Mouse (Mus musculus) monocyte, adult 5-6 weeks (primary cell): ENCODE measurements at regions not wholly inside any gene's neighbourhood (a gene's known extent, or its start where the extent isn't known, plus 50 kb on each side); places are given as distances from the start of the nearest gene placed in this dataset.

Experiments used
- ATAC-seq: fragments of 153-309, 156-312 bp; replicated peaks from 2 replicates; pipeline ENCODE4 v1.8.0; 2017; ENCODE audit warnings: mild to moderate bottlenecking; ENCODE audit not compliant: low TSS enrichment, insufficient number of reproducible peaks, severe bottlenecking, poor library complexity, low FRiP score

DNA sequence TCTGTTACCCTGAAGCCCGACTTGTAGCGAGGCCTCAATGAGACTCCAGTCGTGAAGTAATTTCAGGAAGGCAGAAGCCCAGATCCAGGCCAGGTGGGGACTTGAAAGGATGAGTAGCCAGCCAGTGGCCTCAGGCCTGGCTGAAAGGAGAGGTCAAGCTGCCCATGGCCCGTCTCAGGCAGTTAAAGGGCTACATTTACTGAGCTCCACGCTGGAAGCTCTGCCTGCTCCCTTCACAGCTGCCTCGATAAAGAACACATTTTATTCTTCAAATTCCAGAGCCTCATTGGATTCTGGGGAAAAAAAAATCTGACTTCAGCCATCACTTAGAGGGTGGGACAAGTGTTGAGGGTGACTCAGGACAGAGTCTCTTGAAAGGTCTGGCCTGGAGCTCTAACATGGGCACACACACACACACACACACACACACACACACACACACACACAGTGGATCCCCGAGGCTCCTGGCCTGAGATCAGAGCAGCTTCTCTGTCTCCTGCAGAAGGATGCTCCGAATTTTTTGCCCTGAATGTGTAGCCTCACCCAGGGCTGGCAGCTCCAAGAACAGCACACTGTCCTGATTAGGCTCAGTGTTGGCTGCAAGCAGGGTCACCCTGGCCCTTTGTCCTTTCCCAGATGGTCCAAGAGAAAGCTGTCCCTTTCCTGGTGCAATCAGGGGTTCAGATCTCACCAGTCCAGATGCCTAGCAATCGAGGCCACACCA is 53.0 kb downstream of the Gadd45g start:
- ATAC-seq = no peak

DNA sequence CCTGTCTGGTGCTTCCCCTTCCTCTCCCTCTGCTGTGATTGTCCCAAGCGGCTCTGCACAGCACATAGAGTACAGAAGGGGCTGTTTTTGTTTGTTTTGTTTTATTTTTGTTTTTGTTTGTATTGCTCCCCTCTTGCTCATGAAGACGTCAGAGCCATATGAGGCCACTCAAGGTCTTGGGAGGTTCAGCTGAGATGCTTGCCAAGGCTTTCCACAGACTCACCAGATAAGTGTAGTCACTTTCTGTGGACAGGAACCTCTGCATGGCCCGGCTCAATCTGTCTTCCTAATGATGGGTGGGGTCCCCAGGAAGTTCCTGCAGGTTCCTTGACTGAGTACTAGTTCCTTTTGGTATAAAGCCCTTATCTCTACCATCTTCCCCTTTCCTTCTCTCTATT is 53.6 kb downstream of the Gadd45g start:
- no peak for ATAC-seq

DNA sequence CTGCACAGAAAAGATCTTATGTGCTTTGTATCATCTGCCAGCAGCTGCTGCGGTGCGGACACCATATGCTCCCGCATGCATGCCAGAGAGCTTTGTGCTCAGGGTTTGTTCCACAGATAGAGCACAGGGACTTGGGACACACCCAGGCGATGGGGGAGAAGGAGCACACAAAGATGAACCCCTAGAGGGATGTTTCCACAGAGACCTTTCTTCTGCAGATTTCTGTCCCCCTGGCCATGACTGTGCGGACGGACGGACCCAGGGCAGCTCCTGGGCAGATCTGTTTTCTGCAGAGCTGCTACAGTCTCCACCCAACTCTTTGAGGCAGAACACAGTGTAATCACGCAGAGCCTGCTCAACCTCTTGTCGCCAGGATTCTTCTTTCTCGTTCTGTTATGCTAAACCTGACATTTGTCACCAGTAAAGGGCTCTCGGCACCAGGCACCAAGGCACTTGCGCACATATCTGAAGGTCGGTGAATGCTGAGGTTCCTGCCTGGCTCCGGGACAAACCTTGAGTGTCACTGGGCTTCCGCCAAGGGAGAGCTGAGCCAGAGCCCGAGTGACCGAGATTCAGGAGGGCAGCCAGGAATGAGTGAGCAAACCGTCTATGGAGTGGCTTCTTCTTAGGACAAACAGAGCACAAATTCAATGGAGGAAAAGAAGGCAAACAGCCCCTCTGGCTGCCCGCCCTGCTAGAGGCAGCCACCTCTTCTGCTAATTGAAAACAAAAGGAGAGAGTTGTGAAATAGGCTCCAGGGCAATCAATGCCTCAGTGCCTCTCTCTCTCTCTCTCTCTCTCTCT is 56.2 kb downstream of the Gadd45g start:
- no peak for ATAC-seq

DNA sequence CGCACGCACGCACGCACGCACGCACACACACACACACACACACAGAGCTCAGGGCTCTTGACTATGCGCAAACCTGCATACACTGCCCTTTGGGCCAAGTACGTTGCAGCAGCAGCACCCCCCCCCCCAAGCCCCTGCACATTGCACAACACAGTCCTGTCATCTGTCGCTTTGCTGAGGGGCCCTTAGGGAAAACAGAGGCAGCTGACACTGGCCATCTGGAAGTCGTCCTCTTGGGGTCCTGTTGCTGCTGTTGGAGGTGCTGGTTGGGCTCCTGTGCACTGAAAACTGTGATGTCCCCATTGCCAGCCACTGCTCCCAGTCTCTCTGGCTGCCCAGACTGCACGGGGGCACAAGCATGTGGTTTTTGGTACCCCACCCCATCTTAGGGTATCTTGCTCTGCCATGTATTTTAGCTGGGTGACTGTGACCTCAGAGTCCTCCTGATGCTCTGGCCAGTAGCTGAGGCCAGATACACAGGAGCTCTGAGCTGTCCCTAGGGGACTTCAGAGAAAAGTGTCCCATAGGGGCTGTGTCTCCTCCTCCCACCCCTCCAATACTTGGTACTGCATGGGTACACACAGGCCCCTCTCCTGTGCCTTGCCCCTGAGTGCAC is 57.0 kb downstream of the Gadd45g start:
- ATAC-seq = no peak

DNA sequence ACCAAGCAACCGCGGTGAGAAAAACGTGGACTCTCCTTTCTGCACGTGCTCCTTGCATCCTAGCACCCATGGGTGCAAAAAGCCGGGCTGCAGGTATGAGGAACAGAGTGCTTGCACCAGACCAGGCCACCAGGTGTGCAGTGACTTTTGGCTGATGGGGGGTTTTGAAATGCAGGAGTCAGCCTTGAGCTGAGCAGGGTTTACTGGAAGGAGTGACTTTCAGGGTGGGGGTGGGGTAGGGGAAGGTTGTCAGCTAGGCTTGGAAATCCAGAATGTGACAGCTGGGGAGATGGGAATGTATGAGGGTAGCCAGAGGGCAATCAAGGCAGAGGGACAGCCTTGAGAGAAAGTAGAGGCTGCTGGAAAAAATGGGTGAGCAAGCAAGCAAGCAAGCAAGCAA is 58.8 kb downstream of the Gadd45g start:
- no peak for ATAC-seq

DNA sequence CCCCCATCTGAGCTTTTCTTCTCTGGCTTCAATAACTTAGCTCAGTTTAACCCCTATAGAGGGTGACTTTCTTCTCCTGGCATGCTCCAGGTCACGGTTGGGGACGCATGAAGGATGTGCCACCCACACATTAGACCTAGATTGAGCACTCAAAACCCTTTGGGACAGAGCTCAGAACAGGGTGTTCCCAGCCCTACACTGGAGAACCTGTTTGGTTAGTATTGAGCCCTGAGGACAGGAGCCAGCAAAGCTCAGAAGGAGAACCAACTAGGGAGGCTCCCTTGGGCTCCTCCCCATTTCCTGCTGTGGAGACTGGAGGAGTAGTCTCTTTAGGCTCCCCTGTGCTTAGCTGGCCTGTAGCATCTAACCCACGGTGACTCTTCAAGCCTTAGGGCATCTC is 59.6 kb downstream of the Gadd45g start:
- ATAC-seq = no peak

DNA sequence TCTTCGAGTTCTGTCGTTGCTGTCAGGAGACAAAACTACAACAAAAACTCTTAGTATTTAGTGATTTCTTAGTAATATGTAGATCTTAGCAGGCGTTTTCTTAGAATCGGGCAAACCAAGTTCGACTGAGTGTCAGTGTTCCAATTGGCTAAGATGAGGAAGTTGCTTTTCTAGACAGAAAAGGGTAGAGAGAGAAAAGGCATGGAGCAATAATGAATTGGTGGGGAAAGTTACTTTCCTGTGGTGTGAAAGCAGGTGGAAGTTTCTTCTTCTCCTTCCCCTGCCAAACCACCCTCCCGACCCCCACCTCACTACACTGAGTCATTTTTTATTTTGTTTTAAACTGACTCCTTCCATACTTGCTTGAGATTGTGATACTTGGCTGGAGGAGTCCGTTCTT is 62.0 kb downstream of the Gadd45g start:
- no peak for ATAC-seq

DNA sequence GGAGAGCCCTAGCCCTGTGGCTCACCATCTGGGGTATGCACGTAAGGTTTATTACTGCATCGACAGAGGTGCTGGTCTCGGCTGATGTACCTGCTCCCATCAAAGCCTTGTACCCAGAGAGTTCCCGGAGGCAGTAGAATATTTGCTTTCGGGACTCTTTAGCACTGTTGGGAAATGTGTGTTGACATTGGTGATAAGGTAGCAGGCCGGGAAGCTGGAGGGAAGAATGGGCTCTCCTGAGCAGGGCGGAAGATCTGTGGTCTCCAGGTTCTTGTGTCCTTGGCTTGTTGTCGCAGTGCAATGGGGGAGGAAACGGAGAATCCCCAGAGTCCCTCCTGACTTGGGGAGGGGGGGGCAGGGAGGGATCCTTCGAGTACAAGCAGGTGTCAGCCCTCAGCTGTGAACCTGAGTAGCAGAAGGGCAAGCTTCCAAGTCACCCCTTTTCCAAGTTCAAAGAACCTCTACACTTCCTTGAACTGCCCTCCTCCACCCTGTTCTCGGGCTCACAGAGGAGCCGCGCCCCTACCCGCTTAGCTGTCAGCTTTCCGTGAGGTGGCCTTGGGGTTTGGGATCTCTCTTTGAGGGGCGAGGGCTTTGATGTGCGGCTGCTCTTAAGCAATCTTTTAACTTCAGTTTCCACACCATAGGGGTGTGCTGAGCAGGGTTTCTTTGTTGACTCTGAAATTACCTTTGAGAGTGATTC is 65.0 kb downstream of the Gadd45g start:
- no peak for ATAC-seq

DNA sequence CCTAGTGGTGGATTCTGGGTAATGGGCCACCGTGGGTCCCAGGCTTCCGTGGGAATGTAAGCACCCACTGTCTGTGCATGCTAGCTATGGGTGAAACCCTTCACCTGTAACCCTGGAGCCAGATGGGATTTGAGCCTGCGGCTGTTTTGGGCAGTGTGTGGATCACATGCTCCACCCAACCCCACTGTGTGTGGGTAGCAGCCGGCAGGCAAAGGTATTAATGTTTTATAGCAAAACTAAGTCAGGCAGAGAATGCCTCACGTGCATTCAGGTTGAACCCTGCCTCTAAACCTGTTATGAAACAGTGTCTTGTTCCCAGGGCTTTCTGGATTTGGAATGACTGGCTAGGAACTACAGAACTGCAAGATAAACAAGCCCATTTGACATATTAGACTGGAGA is 66.0 kb downstream of the Gadd45g start:
- no peak for ATAC-seq

DNA sequence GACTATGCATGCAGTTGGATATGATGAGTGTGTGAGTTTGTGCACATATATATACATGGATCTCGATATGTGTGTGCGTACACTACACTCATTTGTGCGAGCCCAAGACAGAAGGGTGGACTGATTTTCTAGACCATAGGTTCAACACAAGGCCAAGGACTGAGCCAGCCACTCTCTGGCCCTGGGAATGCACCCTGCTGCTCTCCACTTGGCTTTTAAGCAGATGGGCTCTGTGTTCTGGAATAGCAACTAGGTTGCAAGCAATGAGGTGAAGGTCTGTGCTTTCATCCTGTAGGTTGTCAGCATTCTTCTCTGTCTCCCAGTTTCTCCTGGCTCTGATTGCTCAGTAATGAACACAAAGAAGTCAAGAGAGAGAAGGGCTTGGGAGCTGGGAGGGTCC is 66.5 kb downstream of the Gadd45g start:
- no peak for ATAC-seq

DNA sequence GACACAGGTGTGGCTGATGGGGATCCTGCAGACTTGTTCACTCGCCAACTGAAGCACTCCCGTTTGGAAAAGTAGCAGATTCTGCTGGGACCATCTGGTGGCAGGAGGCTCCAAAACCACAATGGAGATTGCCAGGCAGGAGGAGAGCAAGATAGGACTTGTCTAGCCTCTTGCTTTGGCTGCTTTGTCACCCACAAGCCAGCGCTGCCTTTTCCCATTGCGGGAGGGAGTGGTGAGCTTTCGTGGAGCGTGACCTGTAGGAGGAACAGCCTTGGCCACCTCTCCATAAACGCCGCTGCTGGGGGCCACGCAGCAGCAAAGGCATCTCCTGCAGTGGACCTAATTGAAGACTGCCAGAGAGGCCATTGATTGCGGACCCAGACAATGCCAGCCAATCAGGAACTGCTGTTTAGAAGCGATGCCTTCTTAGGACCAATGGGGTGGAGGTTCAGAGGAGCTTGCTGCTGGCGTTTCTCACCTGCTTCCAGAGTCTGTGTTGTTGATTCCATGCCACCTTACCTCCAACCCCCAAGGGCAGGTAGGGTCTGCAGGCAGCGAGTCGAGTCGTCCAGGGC is 70.3 kb downstream of the Gadd45g start:
- ATAC-seq = no peak

DNA sequence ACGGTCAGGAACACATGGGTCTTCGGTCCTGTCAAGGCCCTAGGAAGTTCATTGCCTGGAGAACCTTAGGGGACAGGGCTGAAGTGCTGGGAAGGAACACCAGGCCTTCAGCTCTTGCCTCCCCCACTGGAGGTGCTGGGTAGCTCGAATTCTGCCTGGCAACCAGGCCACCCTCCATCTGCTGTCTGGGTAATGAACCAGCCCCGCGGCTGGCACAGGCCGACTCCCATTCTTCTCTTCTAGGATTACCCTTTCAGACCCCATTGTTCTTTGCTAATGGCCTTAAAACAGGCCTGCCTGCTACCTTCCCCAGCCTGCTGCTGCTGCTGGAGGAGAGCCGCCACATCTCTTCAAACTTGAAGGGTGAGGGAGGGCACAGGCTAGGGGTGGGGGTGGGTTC is 71.2 kb downstream of the Gadd45g start:
- no peak for ATAC-seq

DNA sequence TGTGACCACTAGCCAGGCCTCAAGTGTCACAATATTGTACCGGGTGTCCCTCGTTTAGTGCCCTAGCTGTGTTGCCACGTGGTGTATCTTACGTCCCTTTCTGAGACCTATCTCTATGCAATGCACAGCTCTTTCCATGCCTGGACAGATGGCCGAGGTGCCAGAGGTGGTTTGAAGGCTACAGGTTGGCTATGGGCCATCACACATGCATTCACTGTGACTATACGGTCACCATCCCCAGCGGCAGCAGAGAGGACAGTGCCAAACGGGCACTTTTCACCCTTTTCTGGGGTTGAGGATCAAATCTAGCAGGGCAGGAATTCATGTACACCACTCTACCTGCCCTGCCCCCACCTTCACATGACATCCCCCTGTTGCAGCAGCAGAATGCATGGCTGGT is 71.6 kb downstream of the Gadd45g start:
- ATAC-seq = no peak

DNA sequence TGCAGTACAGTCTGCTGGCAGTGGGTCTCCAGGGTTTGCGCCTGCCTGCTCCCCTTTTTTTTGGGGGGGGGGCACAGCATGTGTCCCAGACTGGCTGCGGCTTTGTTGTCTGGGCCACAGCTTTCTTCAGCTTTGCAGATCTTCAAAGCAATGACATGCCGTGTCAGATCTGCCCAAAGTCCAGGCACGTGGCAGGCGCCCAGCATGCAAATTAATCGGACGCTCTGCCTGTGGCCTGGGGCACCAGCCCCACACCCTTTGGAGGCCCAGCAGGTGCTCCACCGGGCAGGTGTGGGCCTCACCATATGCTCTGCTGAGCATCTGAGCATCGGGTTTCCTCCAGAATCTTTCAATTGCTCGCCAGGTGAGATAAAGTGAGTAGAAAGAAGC is 72.3 kb downstream of the Gadd45g start:
- no peak for ATAC-seq

DNA sequence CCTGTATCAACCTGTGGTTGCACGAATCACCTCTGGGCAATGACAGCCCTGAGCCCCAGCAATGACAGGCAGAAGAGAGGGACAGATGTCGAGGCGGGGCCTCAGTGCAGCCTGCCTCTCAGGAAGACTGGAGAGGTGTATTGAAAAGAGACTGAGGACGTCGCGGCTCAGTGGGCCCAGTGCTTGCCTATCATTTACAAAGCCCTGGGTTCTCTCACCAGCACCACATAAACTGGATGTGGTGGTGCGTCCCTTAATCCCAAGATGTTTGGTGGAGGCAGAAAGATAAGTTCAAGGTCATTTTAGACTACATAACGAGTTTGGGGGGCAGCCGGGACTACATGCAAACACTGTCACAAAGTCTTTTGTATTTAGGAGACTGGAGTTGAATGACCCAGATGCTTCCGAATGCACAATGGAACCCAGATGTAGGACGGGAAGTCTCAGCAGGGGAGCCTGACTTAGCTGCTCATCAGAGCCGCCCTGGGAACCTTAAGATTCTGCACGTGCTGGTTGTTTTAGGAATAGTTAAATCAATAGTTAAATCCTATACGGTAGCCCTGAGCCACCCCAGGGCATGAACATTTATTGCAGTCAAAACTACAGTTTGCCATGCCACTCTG is 72.8 kb downstream of the Gadd45g start:
- ATAC-seq = no peak

DNA sequence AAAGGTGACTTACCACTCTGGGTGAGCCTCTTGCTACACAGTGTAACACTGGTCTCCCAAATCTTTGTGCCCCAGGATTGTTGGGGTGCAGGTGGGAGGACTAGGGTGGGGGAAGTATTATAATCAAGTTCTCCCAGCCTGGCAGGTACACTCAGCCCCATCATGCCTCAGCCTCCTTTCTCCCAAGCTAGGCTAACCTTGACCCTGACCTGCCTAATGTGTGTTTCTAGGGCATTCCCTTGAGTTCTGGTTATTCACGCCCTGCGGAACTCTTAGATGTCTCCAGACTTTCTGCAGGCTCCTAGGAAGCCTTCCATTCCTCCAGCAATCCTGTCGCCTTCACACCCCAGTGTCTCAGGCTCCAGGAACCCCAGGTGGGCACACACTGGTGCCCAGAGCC is 73.5 kb downstream of the Gadd45g start:
- no peak for ATAC-seq

DNA sequence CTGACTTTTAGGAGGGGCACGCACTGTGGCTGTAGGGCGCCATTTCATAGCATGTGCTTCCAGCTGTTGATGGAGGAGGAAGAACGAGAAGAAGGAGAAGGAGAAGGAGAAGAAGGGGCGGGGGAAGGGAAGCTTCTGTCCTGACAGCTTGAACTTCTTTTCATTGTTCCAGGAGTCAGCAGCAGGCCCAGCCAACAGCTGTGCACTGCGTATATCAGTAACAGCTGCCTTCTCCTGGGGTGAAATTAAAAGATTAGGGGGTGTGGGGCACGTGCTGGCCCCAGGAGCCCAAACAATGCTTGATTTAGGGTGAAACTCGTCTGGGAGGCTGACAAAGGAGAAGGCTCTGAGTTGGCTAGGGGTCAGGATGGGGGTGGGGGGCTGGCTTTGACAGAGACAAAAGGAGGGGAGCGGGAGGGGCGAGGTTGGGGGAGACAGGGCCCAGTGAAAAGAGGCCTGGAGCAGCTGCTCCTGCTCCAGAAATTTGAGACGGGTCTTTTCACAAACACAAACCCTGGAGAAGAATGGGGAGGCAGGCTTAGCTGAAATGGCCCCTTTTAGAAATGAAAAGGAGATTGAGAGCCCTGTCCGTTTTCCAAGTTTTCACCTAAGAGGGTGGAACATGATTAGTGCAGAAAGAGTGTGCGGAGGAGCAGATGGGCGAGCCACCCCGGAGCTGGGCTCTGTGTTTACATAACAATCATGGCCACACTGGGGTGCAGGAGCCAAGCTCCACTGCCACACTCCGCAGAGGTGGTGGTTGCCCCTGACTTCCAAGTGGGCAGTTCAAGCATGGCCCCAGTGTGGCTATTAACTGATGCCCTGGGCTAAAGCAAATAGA is 74.3 kb downstream of the Gadd45g start:
- ATAC-seq = no peak

DNA sequence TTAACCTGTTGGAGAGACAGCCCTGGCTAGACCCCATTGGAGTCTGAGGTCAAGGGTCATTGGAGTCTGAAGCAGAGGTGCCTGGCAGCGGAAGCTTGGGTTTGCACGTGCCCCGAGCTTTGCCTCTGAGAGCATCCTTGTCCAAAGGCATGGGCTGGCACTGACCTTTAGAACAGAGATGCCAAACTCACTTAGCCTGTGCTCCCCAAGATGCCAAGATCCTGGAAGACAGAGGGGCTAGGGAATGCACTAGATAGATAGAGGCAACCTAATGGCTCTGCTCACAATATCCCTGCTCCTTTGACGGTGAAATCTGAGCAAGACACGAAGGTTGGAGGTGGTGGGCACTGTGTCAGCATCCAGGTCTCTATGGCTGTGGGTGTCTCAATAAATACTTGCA is 75.1 kb downstream of the Gadd45g start:
- no peak for ATAC-seq
